Mouse (Mus musculus) limb, embryonic 14.5 days (tissue): ENCODE results near the gene Mecom. TPM values are rescaled to one million over a fixed set of nuclear protein-coding genes. Genes with fewer than 3 reads are reported as not detected.
A peak's percentile ranks its signal among the peaks of the same experiment; 100 is the strongest.
"Not testable (repeated sequence)": the region's sequence is repeated elsewhere in the genome, so short reads cannot be mapped to it uniquely, and the experiment has no call there.

Experiments
- ATAC-seq: fragments of 200-750 bp; cut with Nextera tagmentation; 2 replicates; pipeline ENCODE4 v1.8.0; 2017; ENCODE audit warnings: low read depth, moderate number of reproducible peaks, moderate TSS enrichment; ENCODE audit not compliant: low FRiP score
- DNase-seq: peaks from one replicate; pipeline ENCODE4 v3.0.0-alpha.2; 2015; ENCODE audit warnings: low spot score
- H3K27ac ChIP-seq: fragments of 300-500 bp; sonication (generic); replicated peaks from 2 replicates; pipeline ENCODE4 v1.5.1; 2014; ENCODE audit warnings: low read depth, mild to moderate bottlenecking, low read length, moderate library complexity, mixed read lengths
- H3K27me3 ChIP-seq: fragments of 300-500 bp; sonication (generic); 2 replicates; pipeline ENCODE4 v1.6.1; 2014; ENCODE audit warnings: low read length, mixed read lengths; ENCODE audit not compliant: control insufficient read depth, insufficient read depth
- H3K36me3 ChIP-seq: fragments of 300-500 bp; sonication (generic); 2 replicates; pipeline ENCODE4 v1.6.1; 2014; ENCODE audit warnings: mild to moderate bottlenecking, low read length, moderate library complexity, mixed read lengths; ENCODE audit not compliant: control insufficient read depth, insufficient read depth
- H3K4me1 ChIP-seq: fragments of 300-500 bp; sonication (generic); 2 replicates; pipeline ENCODE4 v1.6.1; 2014; ENCODE audit warnings: antibody characterized with exemption, low read length, mixed read lengths; ENCODE audit not compliant: control insufficient read depth, insufficient read depth
- H3K4me2 ChIP-seq: fragments of 300-500 bp; sonication (generic); replicated peaks from 2 replicates; pipeline ENCODE4 v1.6.1; 2014; ENCODE audit warnings: low read depth, mild to moderate bottlenecking, low read length, moderate library complexity; ENCODE audit not compliant: severe bottlenecking
- H3K4me3 ChIP-seq: fragments of 300-500 bp; sonication (generic); replicated peaks from 2 replicates; pipeline ENCODE4 v1.5.1; 2014; ENCODE audit warnings: low read length
- H3K9ac ChIP-seq: fragments of 300-500 bp; sonication (generic); 2 replicates; pipeline ENCODE4 v1.6.1; 2014; ENCODE audit warnings: mild to moderate bottlenecking, low read depth, low read length, moderate library complexity; ENCODE audit not compliant: severe bottlenecking
- H3K9me3 ChIP-seq: fragments of 300-500 bp; sonication (generic); 2 replicates; pipeline ENCODE4 v1.6.1; 2016; ENCODE audit warnings: low read length; ENCODE audit not compliant: control insufficient read depth
- POLR2A ChIP-seq: fragments of 200-500 bp; IDR thresholded peaks from 2 replicates; pipeline ENCODE4 v1.8.0; 2012; ENCODE audit warnings: inconsistent platforms, mild to moderate bottlenecking, moderate library complexity, borderline replicate concordance; ENCODE audit not compliant: insufficient read depth, insufficient read length; ENCODE audit errors: extremely low read depth
- WGBS: fragments of 180-500 bp; shearing (Covaris S2); extraction: QIAGEN DNeasy Blood & Tissue Kit; methylation state at CpG from one replicate; pipeline ENCODE4 v1.1.7; 2014; 5-methylcytosine and 5-hydroxymethylcytosine counted together
- polyA plus RNA-seq, 2 experiments: library from polyadenylated mRNA; depleted of rRNA in 1 of 2; stranded (reverse) in 1 of 2; unstranded in 1 of 2; fragments of >200 nt; fragmentation: Nextera tagmentation in 1 of 2; extraction: Ambion mirVana in 1 of 2; gene quantifications; 2 replicates each; pipeline versions ENCODE4 v1.2.1 to v1.2.3; 2012 to 2014

The Mecom gene
- polyA plus RNA-seq, 2 experiments, result 35.8 to 42.2 TPM

DNA sequence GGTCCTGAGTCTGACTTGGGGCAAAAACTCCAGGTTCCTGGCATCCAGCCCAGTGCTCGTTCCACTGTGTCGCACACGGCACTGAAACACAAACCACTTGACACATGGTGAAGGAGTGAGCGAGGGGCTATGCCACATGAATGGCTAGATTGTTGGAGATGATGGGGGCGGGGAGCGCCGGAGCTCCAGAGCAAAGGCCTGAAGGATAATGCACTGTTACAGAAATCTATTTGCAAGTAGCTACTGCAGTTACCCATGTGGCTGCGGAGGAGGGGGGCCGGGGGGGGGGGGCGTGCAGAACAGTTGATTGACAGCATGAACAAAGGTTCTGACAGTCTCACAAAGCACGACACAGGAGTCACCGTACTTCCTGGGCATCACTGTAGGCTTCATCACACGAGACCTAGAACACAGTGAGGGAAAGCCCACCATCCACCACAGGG, 320.9 kb downstream of the Mecom start:
- Histone ChIP-seq H3K27ac (peak overlapping the region; percentile 59; the same call in 1 of the 2 replicates), H3K4me1 (peaks cover 29% of the 10 kb centered on the region), H3K4me3 (no peak overlapping the region), H3K9ac (no peak overlapping the region), H3K9me3 (no peaks in the 10 kb centered on the region), H3K27me3 (no peaks in the 10 kb centered on the region), H3K4me2 (0 out of 2 replicates have a peak overlapping the region, but pooled peaks have one; percentile 5), H3K36me3 (no peaks in the 10 kb centered on the region; the same call in 1 of the 2 replicates)
- DNase-seq (peak; percentile 62), ATAC-seq (peak; percentile 47; the same call in 1 of the 2 replicates)
- 37% methylated on average over 12 of the region's 13 CpGs for WGBS
- TF ChIP-seq POLR2A, result no peak

DNA sequence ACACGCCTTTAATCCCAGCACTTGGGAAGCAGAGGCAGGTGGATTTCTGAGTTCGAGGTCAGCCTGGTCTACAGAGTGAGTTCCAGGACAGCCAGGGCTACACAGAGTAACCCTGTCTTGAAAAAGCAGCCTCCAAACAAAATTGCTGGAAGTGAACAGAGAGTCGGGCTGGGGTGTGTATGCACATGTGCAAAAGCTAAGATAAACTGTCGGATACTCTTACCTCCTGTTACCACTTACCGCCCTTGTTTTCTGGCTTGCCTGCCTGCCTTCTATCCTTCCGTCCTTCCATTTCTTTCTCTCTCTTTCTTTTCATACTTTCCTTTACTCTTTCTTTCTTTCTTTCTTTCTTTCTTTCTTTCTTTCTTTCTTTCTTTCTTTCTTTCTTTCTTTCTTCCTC, 322.6 kb downstream of the Mecom start:
- WGBS, result 86% methylated on average over 6 of the region's 6 CpGs
- not testable (repeated sequence) for H3K36me3 ChIP-seq, H3K4me2 ChIP-seq, H3K9ac ChIP-seq, DNase-seq, H3K27me3 ChIP-seq, H3K9me3 ChIP-seq, H3K27ac ChIP-seq, ATAC-seq, H3K4me3 ChIP-seq
- peaks cover 34% of the 10 kb centered on the region for H3K4me1 ChIP-seq

GRCm38 (mm10) chr3:30220701-30221412, 327.0 kb downstream of the Mecom start:
- no peak overlapping the region for H3K9ac ChIP-seq
- peak overlapping the region; percentile 2; the same call in 1 of the 2 replicates for H3K27ac ChIP-seq
- no peak overlapping the region for H3K4me2 ChIP-seq
- H3K27me3 ChIP-seq, result no peaks in the 10 kb centered on the region
- H3K4me3 ChIP-seq, result no peak overlapping the region
- peaks cover 25% of the 10 kb centered on the region for H3K4me1 ChIP-seq
- WGBS, result 39% methylated on average over 19 of the region's 19 CpGs
- DNase-seq, result no peak
- H3K9me3 ChIP-seq, result no peaks in the 10 kb centered on the region
- no peaks in the 10 kb centered on the region for H3K36me3 ChIP-seq
- no peak for ATAC-seq
- TF ChIP-seq POLR2A, result no peak

GRCm38 (mm10) chr3:30219891-30220290, 327.9 kb downstream of the Mecom start:
- no peaks in the 10 kb centered on the region for H3K9me3 ChIP-seq
- DNase-seq (no peak), ATAC-seq (no peak)
- no peaks in the 10 kb centered on the region for H3K27me3 ChIP-seq
- H3K4me1 ChIP-seq, result peaks cover 25% of the 10 kb centered on the region
- peak overlapping the region; percentile 19; the same call in 1 of the 2 replicates for H3K4me3 ChIP-seq
- no peak overlapping the region for H3K9ac ChIP-seq
- TF ChIP-seq POLR2A, result no peak
- H3K4me2 ChIP-seq, result peak overlapping the region; percentile 40
- WGBS, result 36% methylated on average over 8 of the region's 8 CpGs
- peak overlapping the region; percentile 55; the same call in 1 of the 2 replicates for H3K27ac ChIP-seq
- H3K36me3 ChIP-seq, result no peaks in the 10 kb centered on the region

DNA sequence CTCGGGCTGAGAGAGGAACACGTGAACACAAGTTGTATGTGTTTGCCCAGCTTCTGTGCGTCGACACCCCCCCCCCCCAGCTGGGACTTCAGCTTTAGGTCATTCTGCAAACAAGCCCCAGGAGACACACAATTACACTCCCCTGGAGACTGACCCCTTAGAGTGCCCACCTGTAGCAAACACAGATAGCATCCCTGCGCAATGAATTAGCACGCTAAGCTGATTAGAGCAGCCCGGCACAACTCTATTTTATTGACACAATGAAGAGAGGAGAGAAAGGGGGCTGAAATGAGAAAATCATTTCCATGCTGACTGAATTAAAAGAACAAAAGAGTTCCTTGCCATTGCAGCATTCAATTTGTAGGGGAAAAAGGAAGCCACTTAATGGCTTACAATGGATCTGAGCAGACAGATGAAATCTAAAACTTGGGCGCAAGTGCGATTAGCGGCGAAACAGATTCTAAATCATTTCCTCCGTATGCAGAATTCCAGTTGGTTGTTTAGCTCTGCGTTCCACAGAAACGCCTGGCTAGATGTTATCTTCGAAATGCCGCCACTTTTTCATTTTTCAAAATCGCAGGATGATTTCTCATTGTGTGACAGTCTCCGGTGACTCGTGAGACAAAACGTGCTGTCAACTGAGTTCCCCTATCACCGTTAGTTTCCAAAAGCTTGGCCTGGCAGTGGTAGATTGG, 328.5 kb downstream of the Mecom start:
- DNase-seq (no peak), ATAC-seq (no peak)
- H3K36me3 ChIP-seq, result no peaks in the 10 kb centered on the region
- H3K4me1 ChIP-seq, result peaks cover 25% of the 10 kb centered on the region
- H3K9me3 ChIP-seq, result no peaks in the 10 kb centered on the region
- WGBS, result 9% methylated on average over 21 of the region's 21 CpGs
- peak overlapping the region; percentile 19 for H3K4me3 ChIP-seq
- no peaks in the 10 kb centered on the region for H3K27me3 ChIP-seq
- H3K9ac ChIP-seq, result 0 out of 2 replicates have a peak overlapping the region, but pooled peaks have one; percentile 2
- H3K27ac ChIP-seq, result peak overlapping the region; percentile 55
- peak overlapping the region; percentile 40 for H3K4me2 ChIP-seq
- no peak for TF ChIP-seq POLR2A
